Mouse (Mus musculus): ENCODE results near the gene Tyrp1. TPM values are rescaled to one million over a fixed set of nuclear protein-coding genes. Genes with fewer than 3 reads are reported as not detected.

The Tyrp1 gene
- polyA plus RNA-seq (2017; shearing (Covaris generic)): 1 to 10 TPM in 1 of 2 experiments, not detected in 1; 2.9 TPM

GRCm38 (mm10) chr4:80834050-80834449 is at the start of gene Tyrp1:
Gene Tyrp1, plus strand, starts transcription at chr4:80834123.

Other genes starting within 250 kb of the Tyrp1 start
- 1 to 10 TPM in 1 of 2 experiments, under 1 TPM in 1; 0.23 to 1.6 TPM for gene Lurap1l, start 76.5 kb downstream of the Tyrp1 start, polyA plus RNA-seq (2017; shearing (Covaris generic))